Mouse (Mus musculus): ENCODE measurements around the gene Zfp384. TPM values are rescaled to one million over a fixed set of nuclear protein-coding genes. Genes with fewer than 3 reads are reported as not detected.
"Not testable (repeated sequence)": the region's sequence is repeated elsewhere in the genome, so short reads cannot be mapped to it uniquely, and the experiment has no call there.

Gene Zfp384
- polyA plus RNA-seq, 1 experiment from 2014 or later: 17.0 TPM

DNA sequence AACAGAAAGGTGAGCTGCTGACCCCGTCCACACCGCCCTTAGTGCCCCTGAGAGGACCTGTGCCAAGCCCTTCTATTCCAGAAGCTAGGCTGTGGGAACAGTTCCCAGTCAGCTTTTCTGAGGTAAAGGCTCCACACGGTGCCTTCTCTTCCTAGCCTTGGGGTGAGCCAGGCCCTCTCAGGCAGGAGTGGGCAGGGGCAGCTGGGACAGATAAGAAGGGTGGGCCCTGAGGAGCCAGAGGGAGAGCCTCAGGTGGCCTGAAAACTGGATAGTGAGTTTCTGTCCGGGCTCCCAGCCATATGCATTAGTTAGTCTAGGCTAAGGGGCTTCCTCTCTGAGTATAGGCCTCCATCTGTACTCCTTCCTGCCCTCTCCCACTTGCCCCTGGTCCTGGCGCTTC, 53.6 kb downstream of the Zfp384 start:
- Histone ChIP-seq H3K9me3 (no peaks in the 10 kb centered on the region), H3K4me1 (0 out of 2 replicates have a peak, but pooled peaks cover 3% of the 10 kb centered on the region), H3K4me2 (replicated peaks) (no peak overlapping the region), H3K27me3 (replicated peaks) (no peaks in the 10 kb centered on the region), H3K27ac (no peak overlapping the region), H3K9ac (no peak overlapping the region), H3K36me3 (no peaks in the 10 kb centered on the region), H3K4me3 (no peak overlapping the region)
- 89% methylated on average over 5 of the region's 5 CpGs for WGBS
- ATAC-seq (ENCODE audit: low FRiP score, low read depth): no peak

DNA sequence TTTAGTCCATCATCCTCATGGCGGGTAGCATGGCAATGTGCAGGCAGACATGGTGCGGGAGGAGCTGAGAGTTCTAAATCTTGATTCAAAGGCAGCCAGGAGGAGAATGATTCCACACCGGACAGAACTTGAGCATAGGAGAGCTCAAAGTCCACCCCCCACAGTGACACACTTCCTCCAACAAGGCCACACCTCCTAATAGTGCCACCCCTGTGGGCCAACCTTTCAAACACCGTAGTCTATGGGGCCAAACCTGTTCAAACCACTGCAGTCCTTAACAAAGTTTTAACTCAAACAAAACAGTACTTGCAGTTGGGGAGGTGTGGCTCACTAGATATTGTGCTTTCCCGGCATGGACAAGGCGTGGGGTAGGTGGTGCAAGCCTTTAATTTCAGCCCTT, 55.0 kb downstream of the Zfp384 start:
- H3K27ac ChIP-seq: no peak overlapping the region
- H3K4me3 ChIP-seq: no peak overlapping the region
- no peak overlapping the region for H3K9ac ChIP-seq
- H3K9me3 ChIP-seq: no peaks in the 10 kb centered on the region
- 0 out of 2 replicates have a peak, but pooled peaks cover 3% of the 10 kb centered on the region for H3K4me1 ChIP-seq
- H3K36me3 ChIP-seq: no peaks in the 10 kb centered on the region
- 80% methylated on average over 6 of the region's 6 CpGs for WGBS
- no peak overlapping the region for H3K4me2 ChIP-seq (replicated peaks)
- no peaks in the 10 kb centered on the region for H3K27me3 ChIP-seq (replicated peaks)
- no peak for ATAC-seq (ENCODE audit: low FRiP score, low read depth)

DNA sequence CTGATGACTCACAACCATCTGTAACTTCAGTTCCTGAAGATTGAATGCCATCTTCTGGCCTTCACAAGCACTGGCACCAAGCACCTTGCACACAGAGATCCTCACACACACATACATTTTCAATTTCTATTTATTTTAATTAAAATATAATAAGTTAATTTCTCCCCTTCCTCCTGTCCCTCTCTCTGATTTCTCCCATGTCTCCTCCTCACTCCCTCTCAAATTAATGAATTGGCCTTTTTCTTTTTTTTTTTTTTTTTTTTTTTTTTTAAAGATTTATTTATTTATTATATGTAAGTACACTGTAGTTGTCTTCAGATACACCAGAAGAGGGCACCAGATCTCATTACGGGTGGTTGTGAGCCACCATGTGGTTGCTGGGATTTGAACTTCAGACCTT, 56.3 kb downstream of the Zfp384 start:
- H3K9me3 ChIP-seq; H3K27ac ChIP-seq; H3K9ac ChIP-seq; H3K4me1 ChIP-seq; H3K36me3 ChIP-seq; ATAC-seq (ENCODE audit: low FRiP score, low read depth); H3K27me3 ChIP-seq (replicated peaks); H3K4me3 ChIP-seq; H3K4me2 ChIP-seq (replicated peaks): not testable (repeated sequence)
- WGBS: no CpG with 5 or more reads among the region's 1 CpGs

GRCm38 (mm10) chr6:125067571-125067995, 58.6 kb downstream of the Zfp384 start, which contains the start of gene Lpar5:
TSS of gene Lpar5 (plus strand) at chr6:125067920.
- Histone ChIP-seq H3K4me3 (no peak within 1 kb of the TSS), H3K9me3 (no peaks in the 10 kb centered on the region), H3K27me3 (replicated peaks) (no peaks in the 10 kb centered on the region), H3K9ac (no peak within 1 kb of the TSS), H3K27ac (no peak within 1 kb of the TSS), H3K4me2 (replicated peaks) (no peak within 1 kb of the TSS), H3K36me3 (no peaks in the 10 kb centered on the region), H3K4me1 (peaks cover 10% of the 10 kb centered on the region; the same call in 1 of the 2 replicates)
- 58% methylated on average over 8 of the region's 8 CpGs for WGBS
- no peak for ATAC-seq (ENCODE audit: low FRiP score, low read depth)

GRCm38 (mm10) chr6:125071170-125071895, 62.4 kb downstream of the Zfp384 start:
- WGBS: 83% methylated on average over 18 of the region's 18 CpGs
- Histone ChIP-seq H3K4me1 (peaks cover 10% of the 10 kb centered on the region; the same call in 1 of the 2 replicates), H3K9ac (no peak overlapping the region), H3K27me3 (replicated peaks) (no peaks in the 10 kb centered on the region), H3K4me3 (no peak overlapping the region), H3K9me3 (no peaks in the 10 kb centered on the region), H3K27ac (peak overlapping the region; percentile 51; the same call in 1 of the 2 replicates), H3K36me3 (no peaks in the 10 kb centered on the region), H3K4me2 (replicated peaks) (no peak overlapping the region)
- ATAC-seq (ENCODE audit: low FRiP score, low read depth): peak; percentile 70

DNA sequence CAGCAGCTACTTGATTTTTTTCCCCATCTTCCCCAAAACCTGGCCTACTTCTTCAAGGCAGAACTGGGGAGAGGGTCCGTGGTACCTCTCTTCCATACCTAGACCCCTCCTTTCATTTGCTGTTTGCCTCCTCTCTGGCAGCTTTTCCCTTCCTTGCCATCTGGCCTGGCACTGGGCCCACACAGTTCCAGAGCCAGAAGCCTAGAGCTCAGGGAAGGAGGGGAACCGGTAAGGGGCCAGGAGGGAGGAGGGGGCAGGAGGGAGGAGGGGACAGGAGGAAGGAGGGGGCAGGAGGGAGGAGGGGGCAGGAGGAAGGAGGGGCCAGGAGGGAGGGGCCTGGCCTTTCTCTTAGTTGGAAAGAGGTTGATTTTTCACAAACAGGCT, 62.9 kb downstream of the Zfp384 start:
- peak; percentile 68 for ATAC-seq (ENCODE audit: low FRiP score, low read depth)
- H3K9me3 ChIP-seq: no peaks in the 10 kb centered on the region
- peak overlapping the region; percentile 51; the same call in 1 of the 2 replicates for H3K27ac ChIP-seq

DNA sequence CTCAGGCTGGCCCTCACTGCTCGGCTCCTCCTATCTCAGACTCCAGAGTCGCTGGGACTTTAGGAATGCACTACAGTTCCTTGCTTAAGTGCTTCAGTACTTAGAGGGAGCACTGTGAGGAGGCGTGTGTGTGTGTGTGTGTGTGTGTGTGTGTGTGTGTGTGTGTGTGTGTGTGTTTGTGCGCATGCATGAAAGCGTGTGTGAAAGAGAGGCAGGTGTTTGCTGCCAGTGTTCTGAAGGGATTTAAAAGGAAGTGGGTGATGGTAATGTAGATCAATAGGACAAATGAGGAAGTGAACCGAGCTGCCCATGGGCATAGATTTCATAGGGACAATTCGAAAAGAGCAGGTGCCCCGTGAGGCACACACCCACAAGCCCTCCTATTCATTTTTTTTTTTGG, 64.9 kb downstream of the Zfp384 start:
- Histone ChIP-seq H3K4me2 (replicated peaks) (no peak overlapping the region), H3K9me3 (no peaks in the 10 kb centered on the region), H3K27ac (no peak overlapping the region), H3K9ac (no peak overlapping the region), H3K4me3 (no peak overlapping the region), H3K4me1 (peaks cover 10% of the 10 kb centered on the region; the same call in 1 of the 2 replicates), H3K36me3 (no peaks in the 10 kb centered on the region), H3K27me3 (replicated peaks) (no peaks in the 10 kb centered on the region)
- ATAC-seq (ENCODE audit: low FRiP score, low read depth): no peak
- 72% methylated on average over 8 of the region's 8 CpGs for WGBS

More for the DNA sequence above, 62.9 kb downstream of the Zfp384 start:
- peaks cover 10% of the 10 kb centered on the region; the same call in 1 of the 2 replicates for H3K4me1 ChIP-seq
- no peak overlapping the region for H3K4me3 ChIP-seq
- no peak overlapping the region for H3K9ac ChIP-seq
- no peaks in the 10 kb centered on the region for H3K27me3 ChIP-seq (replicated peaks)
- WGBS: 22% methylated on average over 2 of the region's 2 CpGs
- H3K4me2 ChIP-seq (replicated peaks): no peak overlapping the region; the same call in 1 of the 2 replicates
- H3K36me3 ChIP-seq: no peaks in the 10 kb centered on the region

- Histone ChIP-seq H3K9me3 (no peaks in the 10 kb centered on the region), H3K27me3 (replicated peaks) (no peaks in the 10 kb centered on the region), H3K9ac (peak overlapping the region; percentile 65), H3K36me3 (no peaks in the 10 kb centered on the region), H3K4me2 (replicated peaks) (peak overlapping the region; percentile 67), H3K27ac (peak overlapping the region; percentile 80; the same call in 1 of the 2 replicates), H3K4me3 (peak overlapping the region; percentile 36), H3K4me1 (no peaks in the 10 kb centered on the region)
- ATAC-seq (ENCODE audit: low FRiP score, low read depth): peak; percentile 48
- WGBS: 28% methylated on average over 25 of the region's 25 CpGs
These were observed 72.4 kb downstream of the Zfp384 start for GRCm38 (mm10) chr6:125081394-125081793.

- Histone ChIP-seq H3K4me1 (no peaks in the 10 kb centered on the region), H3K4me3 (peak overlapping the region; percentile 36), H3K4me2 (replicated peaks) (peak overlapping the region; percentile 67), H3K9ac (peak overlapping the region; percentile 65), H3K36me3 (no peaks in the 10 kb centered on the region), H3K9me3 (no peaks in the 10 kb centered on the region), H3K27me3 (replicated peaks) (no peaks in the 10 kb centered on the region), H3K27ac (peak overlapping the region; percentile 80; the same call in 1 of the 2 replicates)
- ATAC-seq (ENCODE audit: low FRiP score, low read depth): peak; percentile 88
- WGBS: 24% methylated on average over 45 of the region's 45 CpGs
These were observed 73.0 kb downstream of the Zfp384 start for GRCm38 (mm10) chr6:125081797-125082560.

DNA sequence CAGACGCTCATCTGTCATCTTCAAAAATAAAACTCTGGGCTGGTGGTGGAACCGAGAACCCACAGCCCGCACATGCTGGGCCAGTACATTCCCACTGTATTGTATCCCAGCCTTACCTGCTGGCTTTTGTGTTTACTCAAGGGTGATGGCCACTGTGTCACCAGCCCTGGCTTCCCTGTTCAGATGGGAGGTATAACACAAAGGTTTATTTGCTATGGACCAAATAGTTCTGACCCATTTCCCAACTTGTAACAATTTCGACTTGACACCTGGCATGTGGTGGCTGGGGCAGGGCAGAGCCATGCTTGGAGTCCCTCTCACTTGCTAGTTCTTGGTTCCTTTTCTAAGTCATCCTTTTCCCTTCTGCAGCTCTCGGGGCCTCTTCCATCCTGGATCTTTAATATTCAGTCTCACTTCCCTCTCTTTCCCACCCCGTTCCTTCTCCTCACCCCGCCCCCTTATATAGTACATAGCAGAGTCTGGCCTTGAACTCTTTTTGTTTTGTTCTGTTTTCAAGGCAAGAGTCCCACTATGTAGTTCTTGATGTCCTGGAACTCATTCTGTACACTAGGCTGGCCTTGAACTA, 73.9 kb downstream of the Zfp384 start:
- Histone ChIP-seq H3K27me3 (replicated peaks) (no peaks in the 10 kb centered on the region), H3K4me2 (replicated peaks) (no peak overlapping the region), H3K27ac (no peak overlapping the region), H3K4me3 (no peak overlapping the region), H3K4me1 (no peaks in the 10 kb centered on the region), H3K9ac (no peak overlapping the region), H3K36me3 (no peaks in the 10 kb centered on the region), H3K9me3 (no peaks in the 10 kb centered on the region)
- 92% methylated on average over 7 of the region's 7 CpGs for WGBS
- ATAC-seq (ENCODE audit: low FRiP score, low read depth): no peak

DNA sequence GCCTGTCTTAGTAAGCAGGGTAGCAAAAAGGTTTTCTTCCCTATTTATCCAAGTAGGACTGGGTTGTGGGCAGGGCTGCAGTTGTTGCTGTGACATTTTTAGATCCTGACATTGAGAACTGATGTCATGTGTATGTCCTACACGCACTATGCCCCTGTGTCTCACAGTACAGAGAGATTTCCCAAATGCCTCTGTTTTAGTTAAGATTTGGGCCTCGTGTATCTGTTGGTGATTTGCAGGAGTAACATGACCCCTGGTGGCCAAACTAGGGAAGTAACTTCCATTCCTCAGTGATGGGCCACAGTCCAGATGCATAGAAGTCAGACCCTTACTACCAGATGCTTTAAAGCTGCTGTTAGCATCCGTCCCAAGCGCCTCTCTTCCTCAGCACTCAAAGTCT, 75.5 kb downstream of the Zfp384 start:
- WGBS: 11% methylated on average over 4 of the region's 4 CpGs
- Histone ChIP-seq H3K4me1 (peaks cover 7% of the 10 kb centered on the region), H3K27ac (no peak overlapping the region), H3K27me3 (replicated peaks) (no peaks in the 10 kb centered on the region), H3K9ac (no peak overlapping the region), H3K4me2 (replicated peaks) (no peak overlapping the region), H3K36me3 (no peaks in the 10 kb centered on the region), H3K9me3 (no peaks in the 10 kb centered on the region), H3K4me3 (no peak overlapping the region)
- no peak for ATAC-seq (ENCODE audit: low FRiP score, low read depth)

Data from neural tube, embryonic 12.5 days (tissue).